Mouse (Mus musculus): ENCODE measurements at regions not wholly inside any gene's neighbourhood (a gene's known extent, or its start where the extent isn't known, plus 50 kb on each side); places are given as distances from the start of the nearest gene placed in this dataset.
A peak's percentile ranks its signal among the peaks of the same experiment; 100 is the strongest.

GRCm38 (mm10) chr5:47429217-47430172, 553.4 kb upstream of the Slit2 start:
- DNase-seq: no peak
- Histone ChIP-seq H3K27me3 (ENCODE audit: control insufficient read depth, insufficient read depth, low read length) (no peaks in the 10 kb centered on the region), H3K27ac (ENCODE audit: insufficient read depth, low read length) (no peak overlapping the region), H3K4me1 (ENCODE audit: control insufficient read depth, insufficient read depth, low read length) (no peaks in the 10 kb centered on the region), H3K4me3 (replicated peaks; ENCODE audit: insufficient read depth, low read depth, low read length) (no peak overlapping the region)
- TF ChIP-seq CTCF (IDR thresholded peaks at IDR 0.05; ENCODE audit: borderline replicate concordance, insufficient read depth, low read depth, low read length): no peak
- TF ChIP-seq POLR2A (IDR thresholded peaks at IDR 0.05; ENCODE audit: borderline replicate concordance, insufficient read depth, low read length): no peak
- WGBS: 74% methylated on average over 10 of the region's 10 CpGs

DNA sequence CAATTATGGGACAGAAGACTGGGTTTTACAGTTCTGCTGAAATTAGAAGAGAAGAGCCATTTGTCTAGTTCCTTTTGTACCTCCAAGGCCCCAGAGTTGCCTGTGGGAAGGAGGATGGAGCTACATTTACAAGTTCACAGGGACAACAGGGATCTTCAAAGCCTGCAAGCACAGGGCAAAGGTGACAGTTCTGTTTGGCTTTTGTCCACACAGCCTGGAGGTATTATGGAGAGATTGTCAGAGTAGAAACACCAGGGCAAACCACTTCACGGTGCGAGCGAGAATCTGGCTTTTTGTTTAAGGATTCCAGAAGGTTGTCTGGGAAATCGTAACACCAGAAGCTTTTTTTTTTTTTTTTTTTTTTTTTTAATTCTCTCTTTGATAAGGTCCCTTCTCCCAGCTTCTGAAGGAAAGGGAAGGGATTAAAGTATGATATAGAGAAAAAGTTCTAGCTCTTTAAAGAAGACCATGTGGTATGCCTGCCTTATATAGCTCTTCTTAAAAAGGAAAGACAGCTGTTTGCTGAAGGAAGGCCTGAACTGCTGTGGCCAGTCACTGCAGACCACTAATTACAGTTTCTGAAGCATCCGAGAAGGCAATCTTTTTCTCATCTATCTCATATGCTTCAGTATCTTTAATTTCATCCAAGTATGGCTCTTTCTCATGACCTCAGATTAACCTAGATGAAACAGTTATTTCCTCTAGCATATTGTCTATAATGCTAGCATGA, 551.2 kb upstream of the Slit2 start:
- TF ChIP-seq POLR2A (IDR thresholded peaks at IDR 0.05; ENCODE audit: borderline replicate concordance, insufficient read depth, low read length) (no peak), CTCF (IDR thresholded peaks at IDR 0.05; ENCODE audit: borderline replicate concordance, insufficient read depth, low read depth, low read length) (no peak)
- no peak overlapping the region for H3K4me3 ChIP-seq (replicated peaks; ENCODE audit: insufficient read depth, low read depth, low read length)
- no peaks in the 10 kb centered on the region for H3K4me1 ChIP-seq (ENCODE audit: control insufficient read depth, insufficient read depth, low read length)
- DNase-seq: no peak
- H3K27me3 ChIP-seq (ENCODE audit: control insufficient read depth, insufficient read depth, low read length): no peaks in the 10 kb centered on the region
- WGBS: 40% methylated on average over 5 of the region's 5 CpGs
- no peak overlapping the region for H3K27ac ChIP-seq (ENCODE audit: insufficient read depth, low read length)

DNA sequence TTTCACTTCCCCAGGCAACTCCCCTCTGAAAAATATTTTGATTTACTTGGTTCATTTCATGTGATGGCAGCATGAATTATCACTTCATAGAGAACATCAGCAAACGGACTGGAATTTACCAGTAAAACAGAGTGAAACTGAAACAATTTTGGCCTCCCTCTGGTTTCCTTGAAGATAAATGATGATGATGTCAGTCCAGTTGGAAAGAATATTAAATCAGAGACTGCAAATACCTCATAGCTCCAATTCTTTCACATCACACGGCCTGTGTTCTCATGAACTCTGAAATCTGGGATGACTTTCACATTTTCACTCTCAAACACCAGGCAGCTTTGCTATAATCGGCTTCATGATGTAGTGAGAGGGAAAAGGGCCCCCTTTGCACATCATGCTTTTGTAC, 546.5 kb upstream of the Slit2 start:
- Histone ChIP-seq H3K27me3 (ENCODE audit: control insufficient read depth, insufficient read depth, low read length) (no peaks in the 10 kb centered on the region), H3K4me3 (replicated peaks; ENCODE audit: insufficient read depth, low read depth, low read length) (no peak overlapping the region), H3K27ac (ENCODE audit: insufficient read depth, low read length) (no peak overlapping the region), H3K4me1 (ENCODE audit: control insufficient read depth, insufficient read depth, low read length) (no peaks in the 10 kb centered on the region)
- 77% methylated on average over 3 of the region's 3 CpGs for WGBS
- no peak for DNase-seq
- TF ChIP-seq POLR2A (IDR thresholded peaks at IDR 0.05; ENCODE audit: borderline replicate concordance, insufficient read depth, low read length) (no peak), CTCF (IDR thresholded peaks at IDR 0.05; ENCODE audit: borderline replicate concordance, insufficient read depth, low read depth, low read length) (no peak)

- no peak for TF ChIP-seq CTCF (IDR thresholded peaks at IDR 0.05; ENCODE audit: borderline replicate concordance, insufficient read depth, low read depth, low read length)
- no peak overlapping the region for H3K27ac ChIP-seq (ENCODE audit: insufficient read depth, low read length)
- no peak overlapping the region for H3K4me3 ChIP-seq (replicated peaks; ENCODE audit: insufficient read depth, low read depth, low read length)
- H3K4me1 ChIP-seq (ENCODE audit: control insufficient read depth, insufficient read depth, low read length): no peaks in the 10 kb centered on the region
- H3K27me3 ChIP-seq (ENCODE audit: control insufficient read depth, insufficient read depth, low read length): no peaks in the 10 kb centered on the region
- peak in 1 of 2 experiments; percentile 2 for DNase-seq
- WGBS: 31% methylated on average over 5 of the region's 5 CpGs
These were observed 536.5 kb upstream of the Slit2 start for GRCm38 (mm10) chr5:47446305-47447028.

DNA sequence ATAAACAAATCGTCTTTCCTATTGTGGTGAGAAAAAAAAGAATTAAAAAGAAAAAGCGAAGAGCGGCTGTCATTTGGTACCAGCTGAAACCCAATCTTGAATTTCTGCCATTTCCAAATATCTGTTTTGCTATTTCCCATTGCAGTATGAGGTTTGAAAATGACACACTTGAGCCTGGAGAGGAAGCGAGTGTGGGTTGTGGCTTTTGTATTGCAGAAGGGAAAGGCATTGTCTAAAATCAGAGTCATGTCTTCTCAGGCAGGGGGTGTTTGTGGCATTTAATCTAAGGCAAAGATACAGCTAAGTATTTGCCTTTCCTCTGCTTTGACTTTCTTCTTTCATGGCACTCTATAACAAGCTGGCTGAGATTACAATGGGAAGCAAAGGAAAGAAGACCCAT, 518.1 kb upstream of the Slit2 start:
- H3K4me1 ChIP-seq (ENCODE audit: control insufficient read depth, insufficient read depth, low read length): no peaks in the 10 kb centered on the region
- no peak for DNase-seq
- H3K27me3 ChIP-seq (ENCODE audit: control insufficient read depth, insufficient read depth, low read length): no peaks in the 10 kb centered on the region
- no peak overlapping the region for H3K27ac ChIP-seq (ENCODE audit: insufficient read depth, low read length)
- TF ChIP-seq POLR2A (IDR thresholded peaks at IDR 0.05; ENCODE audit: borderline replicate concordance, insufficient read depth, low read length) (no peak), CTCF (IDR thresholded peaks at IDR 0.05; ENCODE audit: borderline replicate concordance, insufficient read depth, low read depth, low read length) (no peak)
- WGBS: 95% methylated on average over 4 of the region's 4 CpGs
- no peak overlapping the region for H3K4me3 ChIP-seq (replicated peaks; ENCODE audit: insufficient read depth, low read depth, low read length)

DNA sequence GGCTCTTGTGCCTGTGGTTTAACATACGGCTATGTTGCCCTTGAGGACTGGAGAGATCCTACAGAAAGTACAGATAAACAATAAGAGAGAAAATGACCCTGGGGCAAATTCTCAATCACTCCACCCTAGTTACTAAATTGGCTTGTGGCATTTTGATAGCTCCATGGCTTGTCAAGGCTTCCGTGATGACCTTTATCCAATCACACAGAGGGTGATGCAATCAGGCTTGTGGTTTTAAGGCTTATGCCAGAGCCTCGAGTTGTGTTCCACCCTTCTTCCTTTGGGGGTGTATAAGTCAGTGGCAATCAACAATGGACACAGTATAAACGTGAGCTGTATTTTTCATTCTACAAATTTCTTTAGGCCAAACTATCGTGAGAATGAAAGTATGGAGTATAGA, 513.5 kb upstream of the Slit2 start:
- H3K27me3 ChIP-seq (ENCODE audit: control insufficient read depth, insufficient read depth, low read length): no peaks in the 10 kb centered on the region
- 75% methylated on average over 5 of the region's 5 CpGs for whole genome bisulfite sequencing
- TF ChIP-seq CTCF (IDR thresholded peaks at IDR 0.05; ENCODE audit: borderline replicate concordance, insufficient read depth, low read depth, low read length) (no peak), POLR2A (IDR thresholded peaks at IDR 0.05; ENCODE audit: borderline replicate concordance, insufficient read depth, low read length) (no peak)
- H3K4me3 ChIP-seq (replicated peaks; ENCODE audit: insufficient read depth, low read depth, low read length): no peak overlapping the region
- DNase-seq: no peak
- H3K27ac ChIP-seq (ENCODE audit: insufficient read depth, low read length): no peak overlapping the region
- no peaks in the 10 kb centered on the region for H3K4me1 ChIP-seq (ENCODE audit: control insufficient read depth, insufficient read depth, low read length)

DNA sequence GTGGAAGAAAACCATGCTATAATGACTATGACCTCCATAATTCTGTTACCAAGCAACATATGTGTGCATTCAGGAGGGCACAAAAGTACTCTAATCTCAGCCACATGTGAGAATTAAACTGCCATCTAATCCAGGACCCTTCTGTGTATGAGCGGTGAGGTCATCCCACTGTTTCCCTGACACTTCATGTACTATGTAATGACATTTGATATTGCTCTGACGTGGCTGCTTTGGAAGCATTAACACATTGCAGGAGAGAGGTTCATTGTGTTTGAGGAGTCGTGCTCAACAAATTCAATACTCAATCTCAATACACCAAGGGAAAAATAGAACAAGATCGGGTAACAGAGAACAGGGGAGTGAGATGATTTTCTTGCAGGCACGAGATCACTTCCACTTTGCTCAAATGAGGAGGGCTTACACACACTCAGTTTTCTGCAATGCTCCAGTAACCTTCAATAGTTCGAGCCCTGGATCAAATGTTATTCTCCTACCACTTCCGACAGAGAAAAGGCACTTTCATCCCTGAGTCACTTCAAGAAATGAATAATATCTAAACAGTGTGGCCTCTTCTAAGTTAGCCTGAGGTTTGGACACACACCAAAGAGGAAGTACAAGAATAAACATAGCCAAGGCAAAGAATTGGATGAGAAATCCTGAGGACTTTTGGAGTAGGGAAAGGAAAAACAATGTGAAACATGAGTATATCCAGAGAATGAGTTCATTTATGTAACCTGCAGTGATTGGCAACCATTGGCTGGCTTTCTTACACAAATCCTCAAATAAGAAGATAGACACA, 510.7 kb upstream of the Slit2 start:
- DNase-seq: no peak
- no peak overlapping the region for H3K27ac ChIP-seq (ENCODE audit: insufficient read depth, low read length)
- H3K4me1 ChIP-seq (ENCODE audit: control insufficient read depth, insufficient read depth, low read length): no peaks in the 10 kb centered on the region
- no peaks in the 10 kb centered on the region for H3K27me3 ChIP-seq (ENCODE audit: control insufficient read depth, insufficient read depth, low read length)
- 44% methylated on average over 7 of the region's 7 CpGs for WGBS
- H3K4me3 ChIP-seq (replicated peaks; ENCODE audit: insufficient read depth, low read depth, low read length): no peak overlapping the region
- no peak for TF ChIP-seq POLR2A (IDR thresholded peaks at IDR 0.05; ENCODE audit: borderline replicate concordance, insufficient read depth, low read length)
- TF ChIP-seq CTCF (IDR thresholded peaks at IDR 0.05; ENCODE audit: borderline replicate concordance, insufficient read depth, low read depth, low read length): no peak
